Mouse (Mus musculus) thymus, adult 2 months (tissue): Measurements from ENCODE around the gene Unc5c.

Experiments used
- CTCF ChIP-seq: fragments of 200-500 bp; IDR thresholded peaks from 2 replicates; pipeline ENCODE4 v1.5.1; 2012; ENCODE audit warnings: mild to moderate bottlenecking, control low read depth, low read length, moderate library complexity, borderline replicate concordance; ENCODE audit not compliant: control insufficient read depth, poor library complexity, insufficient read depth; ENCODE audit errors: extremely low read depth
- POLR2A ChIP-seq: fragments of 200-500 bp; IDR thresholded peaks from 2 replicates; pipeline ENCODE4 v1.6.1; 2012; ENCODE audit warnings: mild to moderate bottlenecking, low read length, control low read depth, moderate library complexity; ENCODE audit not compliant: control insufficient read depth, poor library complexity, insufficient read depth; ENCODE audit errors: extremely low read depth

DNA sequence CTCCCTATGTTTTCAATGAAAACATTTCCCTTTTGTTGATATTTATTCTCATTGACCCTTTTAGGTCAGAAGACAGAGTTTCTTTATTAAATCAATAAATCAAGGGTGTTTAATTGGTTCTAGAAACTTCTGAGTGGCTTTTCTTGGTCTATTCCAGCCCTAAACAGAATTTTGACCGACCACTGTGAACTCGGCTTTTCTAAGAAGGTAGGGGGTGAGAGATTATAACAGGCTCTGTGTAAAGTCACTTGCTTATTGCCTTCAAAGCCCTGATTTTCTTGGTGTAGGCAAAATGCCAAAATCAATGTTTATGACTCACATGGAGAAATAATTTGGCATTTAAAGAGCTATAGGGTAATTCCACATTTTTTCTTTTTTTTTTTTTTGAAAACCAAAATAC, 112.4 kb downstream of the Unc5c start:
- TF ChIP-seq CTCF (no peak), POLR2A (no peak)
